Mouse (Mus musculus) inflammation-experienced regulatory T-cells, adult 6 months (primary cell): ENCODE data around the gene Scn1b. TPM values are rescaled to one million over a fixed set of nuclear protein-coding genes. Genes with fewer than 3 reads are reported as not detected.

Source experiments
- ATAC-seq: one replicate; pipeline ENCODE4 v1.8.0; 2017
- polyA plus RNA-seq, 3 experiments: library from polyadenylated mRNA; unstranded; fragments of 100-300 nt; shearing (Covaris generic); gene quantifications; one replicate each; pipeline ENCODE4 v1.2.1; 2017

Gene Scn1b
- polyA plus RNA-seq, 3 experiments from 2014 or later = 0.30 TPM; not detected in 2

- no peak for ATAC-seq
Measured at GRCm38 (mm10) chr7:31114646-31115045, 12.2 kb downstream of the Scn1b start.

GRCm38 (mm10) chr7:31113800-31114199 lies 13.0 kb downstream of the Scn1b start:
- ATAC-seq = no peak

GRCm38 (mm10) chr7:31112036-31112435 lies 14.8 kb downstream of the Scn1b start:
- no peak for ATAC-seq

DNA sequence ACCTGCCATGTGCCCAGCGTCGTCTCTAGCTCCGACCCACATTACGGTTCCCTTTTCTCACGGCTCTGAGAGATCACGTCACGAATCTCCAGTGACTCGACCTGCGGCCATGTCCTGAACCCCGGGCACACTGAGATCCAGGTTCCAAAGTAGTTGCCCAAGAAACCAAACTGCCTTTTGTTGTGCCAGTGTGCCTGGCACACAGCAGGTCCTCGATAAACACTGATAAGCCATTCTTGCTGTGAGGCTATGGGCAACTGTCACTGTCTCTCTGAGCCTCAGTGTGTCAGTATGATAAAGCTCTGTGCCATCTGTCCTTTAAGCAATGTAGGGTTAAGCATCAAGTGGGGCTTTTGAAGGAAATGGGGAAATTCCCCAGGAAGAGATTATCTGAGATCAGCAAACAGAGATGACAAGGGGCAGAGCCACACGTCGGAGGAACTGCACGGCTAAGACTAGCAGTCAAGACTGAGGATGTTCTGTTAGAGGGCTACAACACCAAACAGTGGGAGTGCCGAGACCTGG lies 15.9 kb downstream of the Scn1b start:
- peak; percentile 95 for ATAC-seq

GRCm38 (mm10) chr7:31109796-31110195 lies 17.0 kb downstream of the Scn1b start:
- ATAC-seq = no peak

DNA sequence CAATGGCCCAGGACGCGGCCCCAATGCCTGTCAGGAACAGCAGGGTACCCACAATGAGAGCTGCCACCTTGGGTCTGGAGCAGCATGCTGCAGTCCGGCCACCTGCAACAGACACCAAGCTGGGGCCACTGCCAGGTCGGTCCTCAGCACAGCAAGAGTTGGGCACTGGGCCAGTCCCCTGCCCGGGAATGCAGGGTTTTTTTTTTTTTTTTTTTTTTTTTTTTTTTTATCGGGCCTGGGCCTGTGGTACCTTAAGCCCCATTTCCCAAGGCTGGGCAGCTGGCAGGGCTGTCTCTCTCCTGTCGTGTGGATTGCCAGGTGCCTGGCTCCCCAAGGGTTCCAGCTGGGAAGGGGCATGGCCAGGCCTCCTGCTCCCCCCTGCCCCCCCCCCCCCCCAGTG lies 17.7 kb downstream of the Scn1b start:
- no peak for ATAC-seq

GRCm38 (mm10) chr7:31107781-31108180 lies 19.0 kb downstream of the Scn1b start:
- no peak for ATAC-seq

DNA sequence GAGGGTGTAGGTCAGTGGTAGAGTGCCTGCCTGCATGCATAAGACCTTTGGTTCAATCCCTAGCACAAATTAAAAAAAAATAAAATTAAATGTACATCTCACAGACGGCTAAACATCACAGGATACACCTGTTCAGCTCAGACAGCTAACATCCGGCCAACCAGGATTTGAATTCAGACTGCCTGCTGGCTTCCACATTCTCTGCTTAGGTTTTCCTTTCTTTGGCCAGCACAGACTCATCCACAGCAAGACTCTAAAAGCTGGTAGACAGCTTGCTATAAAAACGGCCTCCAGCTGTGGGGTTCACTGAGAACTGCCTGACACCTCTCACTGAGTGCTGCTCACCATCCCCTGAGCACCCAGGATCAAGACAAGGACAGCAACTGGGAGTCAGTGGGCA lies 20.6 kb downstream of the Scn1b start:
- no peak for ATAC-seq

DNA sequence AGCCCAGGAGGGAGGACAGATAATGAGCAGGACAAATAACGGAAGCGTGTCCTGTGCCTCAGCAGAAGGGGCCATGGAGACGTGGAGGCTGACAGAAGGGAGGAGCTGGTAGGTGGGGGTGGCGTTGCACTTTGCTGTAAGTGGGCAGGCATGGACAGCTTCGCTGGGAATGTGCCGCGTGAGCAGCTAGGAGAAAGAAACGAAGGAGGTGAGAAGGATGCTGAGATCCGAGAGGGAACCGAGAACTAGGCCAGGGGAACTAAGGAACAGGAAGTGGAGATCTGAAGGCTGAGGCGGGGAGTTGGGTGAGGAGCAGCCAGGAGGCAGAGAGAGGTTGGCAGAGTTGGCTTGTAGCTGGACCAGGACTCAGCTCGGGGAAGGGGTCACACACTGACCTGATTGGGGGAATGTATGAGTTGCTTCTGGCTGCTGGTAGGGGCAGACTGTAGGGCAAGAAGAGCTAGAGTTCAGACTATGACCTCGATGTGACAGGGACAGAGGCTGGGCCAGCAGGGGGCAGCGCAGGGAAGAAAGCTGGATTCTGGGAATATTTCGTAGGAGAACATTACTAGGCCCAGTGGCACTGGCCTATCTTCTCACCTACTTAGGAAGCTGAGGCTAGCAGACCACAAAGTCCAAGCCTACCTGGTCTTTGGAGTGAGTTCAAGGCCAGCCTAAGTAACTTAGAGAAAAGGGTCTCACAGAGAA lies 21.6 kb downstream of the Scn1b start:
- no peak for ATAC-seq

DNA sequence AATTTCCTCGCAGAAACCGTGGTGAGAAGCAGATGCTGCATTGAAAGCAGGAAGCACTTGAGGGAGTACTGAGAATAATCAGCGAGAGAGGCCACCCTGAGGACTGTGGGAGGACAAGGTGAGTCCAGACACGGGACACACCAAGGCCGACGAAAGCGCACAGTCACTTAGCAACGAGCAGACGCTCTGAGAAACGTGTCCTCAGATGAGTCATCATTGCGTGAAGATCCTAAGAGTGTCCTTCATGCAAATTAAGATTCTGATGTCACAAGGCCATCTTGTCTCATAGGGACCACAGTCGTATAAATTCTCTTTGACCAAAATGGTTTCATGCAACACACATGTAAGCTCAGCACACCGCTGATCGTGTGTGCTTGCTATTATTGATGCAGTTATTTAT lies 26.0 kb downstream of the Scn1b start:
- ATAC-seq = no peak

DNA sequence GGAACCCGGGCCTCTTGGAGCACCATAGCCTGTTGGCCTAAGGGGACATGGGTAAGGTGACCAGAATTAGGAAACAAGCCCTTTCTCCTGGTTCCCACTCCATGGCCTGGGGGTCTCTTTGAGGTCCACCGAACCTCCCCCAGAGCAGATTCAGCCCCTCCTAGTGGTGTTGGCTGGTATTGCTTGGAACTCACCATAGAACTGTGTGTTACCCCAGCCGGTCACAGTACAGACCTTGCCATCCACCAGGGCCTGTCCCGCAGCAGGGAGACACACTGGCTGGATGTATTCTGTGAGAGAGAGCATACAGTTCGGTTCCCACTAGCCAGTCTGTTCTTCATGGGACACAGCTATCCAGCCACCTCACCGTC lies 27.2 kb downstream of the Scn1b start:
- ATAC-seq = no peak

DNA sequence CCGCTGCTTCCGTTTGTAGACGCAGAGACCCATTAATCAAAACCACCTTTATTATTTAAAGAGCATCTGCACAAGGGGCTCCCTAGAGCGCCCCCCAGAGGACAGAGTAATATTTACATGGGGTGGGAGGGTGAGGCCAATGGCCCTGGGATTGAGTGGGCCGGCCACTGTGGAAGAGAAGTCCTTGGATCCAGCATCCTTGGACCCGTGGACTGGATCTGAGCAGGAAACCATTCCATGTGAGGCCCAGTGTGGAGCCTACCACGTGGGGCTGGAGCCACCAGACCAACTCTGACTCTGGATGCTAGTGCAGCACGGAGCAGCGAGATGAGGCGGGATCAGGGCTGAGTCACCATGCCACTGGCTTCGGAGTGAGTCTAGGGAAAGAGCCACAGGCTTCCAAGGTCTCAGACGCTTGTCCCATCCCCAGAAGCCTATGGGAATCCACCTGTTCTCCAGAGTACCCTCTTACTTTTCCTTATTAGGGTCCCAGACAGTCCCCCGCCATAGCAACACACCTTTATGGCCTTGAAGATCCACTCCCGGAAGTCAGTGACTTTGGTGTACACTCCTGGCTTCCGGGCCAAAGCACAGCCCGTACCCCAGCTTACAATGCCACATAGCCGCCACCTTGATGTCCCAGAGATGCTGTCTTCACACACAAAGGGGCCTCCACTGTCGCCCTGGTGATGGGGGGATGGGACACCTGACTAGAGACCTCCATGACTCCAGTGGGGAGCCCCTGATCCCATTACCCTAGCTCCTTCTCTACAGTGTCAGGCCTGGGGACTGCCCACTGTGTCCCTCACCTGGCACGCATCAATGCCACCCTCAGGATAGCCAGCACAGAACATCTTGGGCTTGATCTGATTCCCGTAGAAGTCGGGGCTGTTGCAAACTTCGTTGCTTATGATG lies 27.8 kb downstream of the Scn1b start:
- no peak for ATAC-seq

GRCm38 (mm10) chr7:31097583-31098248 lies 29.1 kb downstream of the Scn1b start:
- ATAC-seq = peak; percentile 99

DNA sequence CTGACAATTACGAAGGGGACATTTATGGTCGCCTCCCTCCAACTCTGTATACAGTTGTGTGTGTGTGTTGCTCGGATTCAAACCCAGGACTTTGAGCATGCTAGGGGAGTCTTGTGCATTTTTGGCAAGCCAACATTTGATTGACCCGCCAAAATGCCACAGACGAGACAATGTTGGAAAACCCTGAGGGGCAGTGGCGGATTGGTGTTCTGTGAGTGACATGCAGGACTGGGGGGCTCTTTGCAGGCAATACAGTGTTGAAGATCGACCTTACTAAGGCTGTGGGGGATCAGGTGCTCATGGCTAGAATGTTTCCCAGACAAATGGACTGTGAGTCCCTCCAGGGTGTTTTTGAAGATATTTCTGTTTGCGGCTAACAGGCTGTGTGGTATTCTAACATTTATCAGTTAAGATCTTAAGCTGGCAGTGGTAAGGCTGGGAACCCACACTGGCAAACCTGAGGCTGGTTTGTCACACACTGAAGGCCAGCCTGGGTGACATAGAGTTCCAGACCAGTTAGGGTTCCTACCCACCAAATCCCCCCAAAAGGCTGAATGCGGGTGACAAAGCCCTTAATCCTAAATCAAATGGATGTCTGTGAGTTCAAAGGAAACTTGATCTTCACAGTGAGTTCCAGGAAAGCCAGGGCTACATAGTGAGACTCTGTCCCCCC lies 29.8 kb downstream of the Scn1b start:
- ATAC-seq = no peak

- no peak for ATAC-seq
Measured at GRCm38 (mm10) chr7:31094774-31095501, 31.9 kb downstream of the Scn1b start.

DNA sequence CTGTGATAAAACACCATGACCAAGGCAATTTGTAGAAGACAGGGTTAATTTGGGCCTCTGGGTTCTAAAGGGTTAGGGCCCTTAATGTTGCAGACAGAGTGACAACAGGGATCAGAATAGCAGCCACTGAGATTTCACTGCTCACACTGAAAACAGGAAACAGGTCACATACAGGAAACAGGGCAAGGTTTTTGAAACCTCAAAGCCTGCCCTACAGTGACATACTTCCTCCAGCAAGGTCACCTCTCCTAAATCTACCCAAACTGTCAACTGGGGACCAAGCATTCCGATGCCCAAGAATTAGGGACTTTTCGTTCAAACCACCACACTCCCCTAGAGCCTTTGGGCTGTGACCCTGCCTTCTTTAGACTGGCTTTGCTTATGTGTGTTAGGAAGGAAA lies 37.1 kb downstream of the Scn1b start:
- ATAC-seq = peak; percentile 89

GRCm38 (mm10) chr7:31088206-31088605 lies 38.6 kb downstream of the Scn1b start:
- ATAC-seq = no peak

- ATAC-seq = peak; percentile 55
Measured at GRCm38 (mm10) chr7:31087262-31087661, 39.5 kb downstream of the Scn1b start.

- no peak for ATAC-seq
Measured at GRCm38 (mm10) chr7:31086175-31086755, 40.5 kb downstream of the Scn1b start.

DNA sequence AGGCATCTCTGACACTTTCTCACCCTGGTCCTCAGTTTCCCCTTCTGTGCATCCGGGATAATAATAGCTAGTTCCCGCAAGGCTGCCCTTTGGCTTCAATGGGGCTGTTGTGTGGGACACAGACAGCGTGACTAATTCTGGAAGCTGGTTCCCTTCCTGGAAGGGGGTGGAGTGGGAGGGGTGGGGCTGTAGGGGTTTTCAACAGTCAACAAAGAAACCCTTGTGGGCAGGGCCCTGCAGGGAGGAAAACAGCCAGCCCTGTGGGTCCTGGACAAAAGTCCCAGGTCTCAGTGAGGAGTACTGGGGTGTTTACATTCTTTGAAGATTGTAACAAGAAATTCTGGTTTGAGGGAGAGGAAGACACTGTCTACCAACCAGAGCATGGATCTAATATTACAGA lies 41.6 kb downstream of the Scn1b start:
- no peak for ATAC-seq

DNA sequence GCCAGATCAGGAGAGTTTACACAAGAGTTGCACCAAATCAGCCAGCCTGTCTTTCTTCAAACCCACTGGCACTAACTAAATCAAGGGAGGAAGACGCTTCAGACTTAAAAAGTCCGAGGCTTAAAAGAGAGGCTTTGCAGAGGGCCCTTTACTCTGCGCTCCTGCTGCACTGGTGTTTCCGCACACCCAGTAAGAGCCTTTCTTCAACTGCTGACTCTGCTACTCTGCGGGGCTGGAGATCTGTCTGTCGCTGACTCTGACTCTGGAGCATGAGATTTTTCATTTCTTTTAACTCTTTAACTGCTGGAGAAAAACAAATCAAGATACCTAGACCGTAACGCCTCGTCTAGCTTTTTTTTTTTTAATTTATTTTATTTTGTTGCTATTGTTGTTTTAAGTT lies 42.7 kb downstream of the Scn1b start:
- no peak for ATAC-seq
